Mouse (Mus musculus): ENCODE results near the gene Arfgef2. TPM values are rescaled to one million over a fixed set of nuclear protein-coding genes. Genes with fewer than 3 reads are reported as not detected.

Gene Arfgef2
- total and polyA plus RNA-seq, 3 experiments, result 19.1 to 27.4 (median 24.5) TPM

GRCm38 (mm10) chr2:166935582-166935981, 130.2 kb downstream of the Arfgef2 start:
- Histone ChIP-seq H3K27ac (ENCODE audit: control insufficient read depth, low read depth, low read length) (no peak overlapping the region), H3K4me3 (ENCODE audit: control insufficient read depth in 1 of 2, insufficient read depth in 1 of 2, low read depth in 2 of 2, low read length in 2 of 2) (no peak overlapping the region), H3K79me2 (ENCODE audit: control insufficient read depth, insufficient read depth, low read length, poor library complexity) (no peaks in the 10 kb centered on the region), H3K36me3 (ENCODE audit: control insufficient read depth in 1 of 2, insufficient read depth in 2 of 2, low read length in 2 of 2) (peaks cover 2 to 43% of the 10 kb centered on the region in 2 experiments; a peak in 2 of 4 replicates), H3K27me3 (ENCODE audit: control insufficient read depth in 1 of 2, insufficient read depth in 2 of 2, low read length in 2 of 2) (no peaks in the 10 kb centered on the region), H3K4me1 (ENCODE audit: control insufficient read depth in 1 of 2, insufficient read depth in 2 of 2, low read length in 2 of 2) (no peaks in the 10 kb centered on the region), H3K9ac (ENCODE audit: control insufficient read depth, low read depth, low read length, poor library complexity, severe bottlenecking) (no peak overlapping the region), H3K9me3 (replicated peaks; ENCODE audit: insufficient read depth, low read length) (no peaks in the 10 kb centered on the region)
- TF ChIP-seq TCF12 (IDR thresholded peaks at IDR 0.05; ENCODE audit: low read depth, low read length) (no peak), GABPA (IDR thresholded peaks at IDR 0.05; ENCODE audit: low read depth, low read length) (no peak), POLR2A (IDR thresholded peaks at IDR 0.05; ENCODE audit: control insufficient read depth in 1 of 2, insufficient read depth in 1 of 2, low read depth in 1 of 2, low read length in 2 of 2, poor library complexity in 1 of 2) (peak in 1 of 2 experiments; percentile 9; a peak in 1 of 4 replicates), RCOR1 (IDR thresholded peaks at IDR 0.05; ENCODE audit: low read depth, low read length) (no peak)
- no peak for DNase-seq (ENCODE audit: low read depth, low spot score)

GRCm38 (mm10) chr2:166936166-166936565, 130.8 kb downstream of the Arfgef2 start:
- Histone ChIP-seq H3K9me3 (replicated peaks; ENCODE audit: insufficient read depth, low read length) (no peaks in the 10 kb centered on the region), H3K4me3 (ENCODE audit: control insufficient read depth in 1 of 2, insufficient read depth in 1 of 2, low read depth in 2 of 2, low read length in 2 of 2) (no peak overlapping the region), H3K27ac (ENCODE audit: control insufficient read depth, low read depth, low read length) (no peak overlapping the region), H3K4me1 (ENCODE audit: control insufficient read depth in 1 of 2, insufficient read depth in 2 of 2, low read length in 2 of 2) (no peaks in the 10 kb centered on the region), H3K27me3 (ENCODE audit: control insufficient read depth in 1 of 2, insufficient read depth in 2 of 2, low read length in 2 of 2) (no peaks in the 10 kb centered on the region), H3K36me3 (ENCODE audit: control insufficient read depth in 1 of 2, insufficient read depth in 2 of 2, low read length in 2 of 2) (peaks cover 2 to 44% of the 10 kb centered on the region in 2 experiments; a peak in 2 of 4 replicates), H3K79me2 (ENCODE audit: control insufficient read depth, insufficient read depth, low read length, poor library complexity) (no peaks in the 10 kb centered on the region), H3K9ac (ENCODE audit: control insufficient read depth, low read depth, low read length, poor library complexity, severe bottlenecking) (no peak overlapping the region)
- no peak for TF ChIP-seq RAD21 (IDR thresholded peaks at IDR 0.05; ENCODE audit: low read depth, low read length)
- no peak for TF ChIP-seq CHD2 (IDR thresholded peaks at IDR 0.05; ENCODE audit: low read length)
- no peak for TF ChIP-seq CTCF (IDR thresholded peaks at IDR 0.05 in 2 of 3, conservative IDR thresholded peaks at IDR 0.05 in 1 of 3; ENCODE audit: control insufficient read depth in 1 of 3, insufficient read depth in 1 of 3, low read depth in 2 of 3, low read length in 3 of 3, poor library complexity in 1 of 3, severe bottlenecking in 1 of 3)
- TF ChIP-seq ZC3H11A (IDR thresholded peaks at IDR 0.05; ENCODE audit: low read depth, low read length), result no peak
- TF ChIP-seq ZKSCAN1 (IDR thresholded peaks at IDR 0.05; ENCODE audit: low read depth, low read length), result no peak
- no peak for TF ChIP-seq JUND (IDR thresholded peaks at IDR 0.05; ENCODE audit: low read depth, low read length)
- TF ChIP-seq SIN3A (IDR thresholded peaks at IDR 0.05; ENCODE audit: low read length), result no peak
- TF ChIP-seq GABPA (IDR thresholded peaks at IDR 0.05; ENCODE audit: low read depth, low read length), result no peak
- no peak for TF ChIP-seq HCFC1 (IDR thresholded peaks at IDR 0.05; ENCODE audit: low read depth, low read length)
- TF ChIP-seq ZNF384 (IDR thresholded peaks at IDR 0.05; ENCODE audit: low read depth, low read length), result no peak
- no peak for TF ChIP-seq TBP (IDR thresholded peaks at IDR 0.05; ENCODE audit: low read depth, low read length)
- TF ChIP-seq USF2 (IDR thresholded peaks at IDR 0.05; ENCODE audit: borderline replicate concordance in 1 of 2, insufficient read depth in 1 of 2, low read depth in 1 of 2, low read length in 2 of 2), result no peak
- no peak for TF ChIP-seq RCOR1 (IDR thresholded peaks at IDR 0.05; ENCODE audit: low read depth, low read length)
- TF ChIP-seq ETS1 (IDR thresholded peaks at IDR 0.05; ENCODE audit: low read depth, low read length), result no peak
- no peak for TF ChIP-seq BHLHE40 (IDR thresholded peaks at IDR 0.05; ENCODE audit: borderline replicate concordance, low read depth, low read length)
- TF ChIP-seq USF1 (IDR thresholded peaks at IDR 0.05; ENCODE audit: low read depth, low read length), result no peak
- no peak for TF ChIP-seq E2F4 (IDR thresholded peaks at IDR 0.05; ENCODE audit: borderline replicate concordance, low read depth, low read length)
- no peak for TF ChIP-seq GATA1 (IDR thresholded peaks at IDR 0.05; ENCODE audit: low read depth, low read length)
- no peak for DNase-seq (ENCODE audit: low read depth, low spot score)
